Mouse (Mus musculus) thymus, adult 2 months (tissue): ENCODE results near the gene Rab39.

Experiments
- CTCF ChIP-seq: fragments of 200-500 bp; IDR thresholded peaks from 2 replicates; pipeline ENCODE4 v1.5.1; 2012; ENCODE audit warnings: mild to moderate bottlenecking, control low read depth, low read length, moderate library complexity, borderline replicate concordance; ENCODE audit not compliant: control insufficient read depth, poor library complexity, insufficient read depth; ENCODE audit errors: extremely low read depth
- POLR2A ChIP-seq: fragments of 200-500 bp; IDR thresholded peaks from 2 replicates; pipeline ENCODE4 v1.6.1; 2012; ENCODE audit warnings: mild to moderate bottlenecking, low read length, control low read depth, moderate library complexity; ENCODE audit not compliant: control insufficient read depth, poor library complexity, insufficient read depth; ENCODE audit errors: extremely low read depth

DNA sequence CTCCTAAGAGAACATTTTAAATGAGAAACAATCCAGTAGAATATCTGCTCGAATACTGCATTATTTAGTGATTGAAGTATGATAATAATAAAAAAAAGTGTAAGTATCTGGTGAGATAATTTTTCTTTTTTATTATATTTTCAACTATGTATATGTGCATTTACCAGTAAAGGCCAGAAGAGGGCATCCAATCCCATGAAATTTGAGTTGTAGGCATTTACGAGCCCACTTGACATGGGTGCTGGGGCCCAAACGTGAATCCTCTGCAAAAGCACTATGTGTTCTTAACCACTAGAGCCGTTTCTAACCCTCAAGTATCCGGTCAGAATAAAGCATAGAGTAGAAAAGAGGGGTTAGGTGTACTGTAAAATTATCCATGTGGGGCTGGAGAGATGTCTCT lies 44.9 kb upstream of the Rab39 start:
- TF ChIP-seq POLR2A, result no peak
- TF ChIP-seq CTCF, result no peak
